Mouse (Mus musculus) heart, embryonic 11.5 days (tissue): ENCODE results near the gene Morc4. TPM values are rescaled to one million over a fixed set of nuclear protein-coding genes. Genes with fewer than 3 reads are reported as not detected.
A peak's percentile ranks its signal among the peaks of the same experiment; 100 is the strongest.

Experiments used
- ATAC-seq: fragments of 200-750 bp; cut with Nextera tagmentation; replicated peaks from 2 replicates; pipeline ENCODE4 v1.8.0; 2017; ENCODE audit warnings: moderate library complexity; ENCODE audit not compliant: insufficient number of reproducible peaks, low FRiP score, low TSS enrichment
- H3K27ac ChIP-seq: fragments of 300-500 bp; sonication (generic); 2 replicates; pipeline ENCODE4 v1.5.1; 2014; ENCODE audit warnings: mild to moderate bottlenecking, low read depth, low read length
- H3K27me3 ChIP-seq: fragments of 300-500 bp; sonication (generic); 2 replicates; pipeline ENCODE4 v1.6.1; 2014; ENCODE audit warnings: mild to moderate bottlenecking, low read length, mixed read lengths; ENCODE audit not compliant: control insufficient read depth, insufficient read depth
- H3K36me3 ChIP-seq: fragments of 300-500 bp; sonication (generic); 2 replicates; pipeline ENCODE4 v1.6.1; 2014; ENCODE audit warnings: mild to moderate bottlenecking, low read length, moderate library complexity, mixed read lengths; ENCODE audit not compliant: control insufficient read depth, insufficient read depth
- H3K4me1 ChIP-seq: fragments of 300-500 bp; sonication (generic); 2 replicates; pipeline ENCODE4 v1.6.1; 2014; ENCODE audit warnings: low read length; ENCODE audit not compliant: control insufficient read depth, insufficient read depth
- H3K4me2 ChIP-seq: fragments of 300-500 bp; sonication (generic); 2 replicates; pipeline ENCODE4 v1.6.1; 2014; ENCODE audit warnings: mild to moderate bottlenecking, moderate library complexity
- H3K4me3 ChIP-seq: fragments of 300-500 bp; sonication (generic); 2 replicates; pipeline ENCODE4 v1.5.1; 2014; ENCODE audit warnings: low read depth, low read length
- H3K9ac ChIP-seq: fragments of 300-500 bp; sonication (generic); 2 replicates; pipeline ENCODE4 v1.6.1; 2014; ENCODE audit warnings: mild to moderate bottlenecking, low read depth, low read length, moderate library complexity
- H3K9me3 ChIP-seq: fragments of 300-500 bp; sonication (generic); replicated peaks from 2 replicates; pipeline ENCODE4 v1.6.1; 2016; ENCODE audit warnings: low read length; ENCODE audit not compliant: control insufficient read depth
- WGBS: fragments of 180-500 bp; shearing (Covaris S2); extraction: QIAGEN DNeasy Blood & Tissue Kit; methylation state at CpG from one replicate; pipeline ENCODE4 v1.1.7; 2014; ENCODE audit not compliant: insufficient replicate concordance; 5-methylcytosine and 5-hydroxymethylcytosine counted together
- polyA plus RNA-seq: library from polyadenylated mRNA; unstranded; fragments of >200 nt; fragmentation: Nextera tagmentation; extraction: Ambion mirVana; gene quantifications from 2 replicates; pipeline ENCODE4 v1.2.1, GENCODE M21; 2014

Gene Morc4
- polyA plus RNA-seq, 1 experiment from 2014 or later, result 10.3 TPM

DNA sequence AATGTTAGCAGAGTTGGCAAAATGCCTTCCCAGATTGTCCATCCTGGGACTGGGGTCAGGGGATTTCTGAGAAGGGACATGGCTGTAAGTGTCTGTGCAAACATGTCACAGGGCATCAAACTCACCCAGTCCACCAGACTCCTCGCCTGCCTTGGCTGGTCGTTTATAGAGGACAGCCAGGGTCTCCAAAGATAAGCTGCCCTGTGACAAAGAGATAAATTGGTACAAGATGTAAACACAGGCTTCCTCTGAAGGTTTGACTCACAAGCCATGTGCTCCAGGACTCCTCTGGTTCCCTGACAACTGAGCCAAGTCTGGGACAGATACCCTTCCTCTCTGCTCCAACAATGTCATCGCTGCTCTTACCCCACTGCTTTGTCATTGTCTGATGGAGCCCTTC, 90.5 kb downstream of the Morc4 start:
- Histone ChIP-seq H3K36me3 (no peaks in the 10 kb centered on the region), H3K4me1 (peaks cover 5% of the 10 kb centered on the region; the same call in 1 of the 2 replicates), H3K4me3 (no peak overlapping the region), H3K9ac (no peak overlapping the region), H3K27ac (no peak overlapping the region), H3K4me2 (no peak overlapping the region), H3K9me3 (no peaks in the 10 kb centered on the region), H3K27me3 (no peaks in the 10 kb centered on the region)
- no peak for ATAC-seq
- WGBS, result 29% methylated on average over 3 of the region's 3 CpGs

GRCm38 (mm10) chrX:139779401-139779800, 92.1 kb downstream of the Morc4 start:
- no peak overlapping the region for H3K4me2 ChIP-seq
- ATAC-seq, result no peak
- H3K9ac ChIP-seq, result no peak overlapping the region
- H3K4me1 ChIP-seq, result peaks cover 5% of the 10 kb centered on the region; the same call in 1 of the 2 replicates
- no peaks in the 10 kb centered on the region for H3K27me3 ChIP-seq
- no peak overlapping the region for H3K4me3 ChIP-seq
- H3K27ac ChIP-seq, result no peak overlapping the region
- 80% methylated on average over 5 of the region's 5 CpGs for WGBS
- no peaks in the 10 kb centered on the region for H3K36me3 ChIP-seq
- no peaks in the 10 kb centered on the region for H3K9me3 ChIP-seq

DNA sequence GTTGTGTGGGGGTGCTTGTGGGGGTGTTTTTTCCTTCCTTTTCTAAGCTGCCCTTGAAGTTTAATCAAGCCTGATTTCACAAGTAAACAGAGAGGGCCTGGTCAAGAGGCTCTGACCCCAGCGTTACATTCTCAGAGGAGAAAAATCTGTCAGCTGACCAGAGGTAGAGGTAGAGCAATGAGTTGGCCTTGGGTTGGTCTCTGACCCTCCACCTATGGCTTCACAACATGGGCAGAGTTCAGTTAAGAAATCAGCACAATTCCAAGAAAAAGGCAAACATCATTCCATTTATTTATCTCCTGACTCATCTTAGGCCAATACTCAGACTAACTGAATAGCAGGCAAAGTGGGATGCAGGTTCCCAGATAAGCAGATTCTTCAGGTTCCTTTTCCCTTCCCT, 92.6 kb downstream of the Morc4 start:
- WGBS, result 59% methylated on average over 1 of the region's 1 CpGs
- H3K9ac ChIP-seq, result no peak overlapping the region

DNA sequence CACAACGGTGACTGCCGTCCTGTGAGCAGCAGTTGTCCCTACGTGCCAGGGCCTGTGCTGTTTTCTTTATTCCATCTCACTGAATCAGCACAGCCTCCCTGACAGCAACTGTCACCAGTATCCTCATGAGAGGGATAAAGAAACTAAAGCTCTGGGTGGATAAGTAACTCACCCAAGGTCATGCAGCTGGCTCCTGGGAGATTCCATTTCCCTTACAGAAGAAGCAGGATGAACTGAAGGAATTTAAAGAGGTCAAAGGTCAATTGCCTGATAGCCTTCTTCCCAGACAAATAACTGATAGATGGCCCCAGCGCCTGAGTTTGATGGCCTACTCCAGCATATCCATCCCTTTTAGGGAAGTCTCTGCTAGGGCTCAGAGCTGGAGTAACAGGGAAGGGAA, 94.1 kb downstream of the Morc4 start:
- H3K27me3 ChIP-seq, result no peaks in the 10 kb centered on the region
- WGBS, result 31% methylated on average over 4 of the region's 4 CpGs
- H3K36me3 ChIP-seq, result no peaks in the 10 kb centered on the region
- H3K4me3 ChIP-seq, result no peak overlapping the region
- no peak for ATAC-seq
- H3K4me2 ChIP-seq, result no peak overlapping the region
- no peak overlapping the region for H3K27ac ChIP-seq
- no peak overlapping the region for H3K9ac ChIP-seq
- peaks cover 5% of the 10 kb centered on the region; the same call in 1 of the 2 replicates for H3K4me1 ChIP-seq
- no peaks in the 10 kb centered on the region for H3K9me3 ChIP-seq

More for the DNA sequence above, 92.6 kb downstream of the Morc4 start:
- no peaks in the 10 kb centered on the region for H3K27me3 ChIP-seq
- no peak overlapping the region for H3K4me2 ChIP-seq
- no peak for ATAC-seq
- H3K4me1 ChIP-seq, result peaks cover 5% of the 10 kb centered on the region; the same call in 1 of the 2 replicates
- H3K27ac ChIP-seq, result no peak overlapping the region
- no peaks in the 10 kb centered on the region for H3K36me3 ChIP-seq
- H3K9me3 ChIP-seq, result no peaks in the 10 kb centered on the region
- no peak overlapping the region for H3K4me3 ChIP-seq

DNA sequence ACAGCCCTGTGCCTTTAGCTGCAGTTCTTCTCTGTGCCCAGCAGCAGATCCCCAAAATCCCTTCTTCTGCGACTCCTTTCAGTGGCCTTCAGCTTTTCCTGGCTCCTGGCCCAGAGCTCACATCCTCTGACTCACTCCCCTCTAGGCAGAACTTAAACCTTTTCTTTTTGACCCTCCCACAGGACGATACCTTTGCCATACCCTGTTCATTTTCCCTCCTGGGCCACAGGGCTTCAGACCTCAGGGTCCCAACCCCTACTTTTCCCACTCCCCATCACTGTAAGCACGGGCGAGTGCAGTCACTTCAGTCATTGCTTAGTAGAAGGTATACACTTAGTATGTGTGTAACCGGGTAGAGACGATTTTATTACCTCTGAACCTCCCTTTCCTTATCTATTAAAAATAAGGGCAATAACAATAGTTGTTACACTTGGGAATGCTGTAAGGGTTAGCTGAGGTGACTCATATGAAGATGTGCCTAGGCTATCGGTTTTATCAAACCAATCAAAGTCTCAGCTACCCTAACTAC, 96.3 kb downstream of the Morc4 start:
- Histone ChIP-seq H3K4me2 (peak overlapping the region; percentile 52; the same call in 1 of the 2 replicates), H3K4me3 (no peak overlapping the region), H3K27me3 (no peaks in the 10 kb centered on the region), H3K36me3 (no peaks in the 10 kb centered on the region), H3K4me1 (no peaks in the 10 kb centered on the region), H3K9ac (no peak overlapping the region), H3K9me3 (no peaks in the 10 kb centered on the region), H3K27ac (no peak overlapping the region)
- no peak for ATAC-seq
- 64% methylated on average over 7 of the region's 7 CpGs for WGBS

DNA sequence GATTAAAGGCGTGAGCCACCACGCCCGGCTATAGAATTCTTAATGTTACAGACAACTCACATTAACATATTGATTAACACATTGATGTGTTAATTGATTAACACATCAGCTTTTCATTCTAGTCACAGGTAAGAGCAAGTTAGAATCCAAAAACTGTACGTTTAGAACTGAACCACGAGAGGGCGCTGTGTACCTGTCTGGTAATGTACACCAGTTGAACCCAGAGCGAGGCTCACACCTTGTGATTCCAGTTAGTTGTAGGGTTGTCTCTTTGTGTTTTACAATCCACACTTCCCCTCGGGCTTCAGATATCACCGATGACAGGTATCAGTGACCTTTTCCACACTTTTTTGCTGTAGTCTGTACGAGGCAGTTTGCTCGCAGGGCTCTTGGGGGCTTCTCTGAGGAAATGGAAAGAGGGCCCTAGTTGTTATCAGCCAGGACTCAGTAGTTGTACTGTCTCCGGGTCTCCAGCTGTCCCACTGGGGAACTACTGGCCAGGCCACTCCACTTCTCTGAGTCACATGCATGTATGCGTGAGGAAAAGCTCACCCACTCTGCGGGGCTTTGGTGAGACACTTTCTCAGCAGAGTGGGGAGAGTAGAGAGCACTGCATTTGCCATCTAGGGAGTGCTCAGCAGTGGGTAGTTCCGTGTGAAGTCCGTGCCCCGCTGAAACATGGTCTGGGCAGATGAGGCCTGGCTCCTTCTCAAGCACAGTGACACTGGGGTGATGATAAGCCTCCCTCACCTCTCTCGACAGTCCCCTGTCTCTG, 97.0 kb downstream of the Morc4 start:
- ATAC-seq, result no peak
- Histone ChIP-seq H3K27me3 (no peaks in the 10 kb centered on the region), H3K4me1 (no peaks in the 10 kb centered on the region), H3K36me3 (no peaks in the 10 kb centered on the region), H3K4me3 (no peak overlapping the region), H3K9me3 (no peaks in the 10 kb centered on the region), H3K27ac (no peak overlapping the region), H3K4me2 (peak overlapping the region; percentile 52), H3K9ac (no peak overlapping the region)
- 23% methylated on average over 18 of the region's 18 CpGs for WGBS

Other genes with a start within 250 kb of the Morc4 start
- 1.9 and 2.0 TPM in 2 replicates for gene Tbc1d8b, start 186.7 kb downstream of the Morc4 start, polyA plus RNA-seq
- 0.27 TPM in 1 of 2 replicates, not detected in the other for gene Gm15013, start 157.2 kb downstream of the Morc4 start, polyA plus RNA-seq
- not detected in 2 replicates for gene Ripply1, start 89.3 kb downstream of the Morc4 start, polyA plus RNA-seq
- gene Cldn2, start 70.8 kb downstream of the Morc4 start, polyA plus RNA-seq, result not detected in 2 replicates
- 6.6 and 7.2 TPM in 2 replicates for gene Rbm41, start 126.9 kb upstream of the Morc4 start, polyA plus RNA-seq
- gene Nup62cl, start 191.0 kb upstream of the Morc4 start, polyA plus RNA-seq, result 1.9 and 5.0 TPM in 2 replicates
- not detected in 2 replicates for gene Pih1h3b, start 191.2 kb upstream of the Morc4 start, polyA plus RNA-seq